Mouse (Mus musculus): Measurements from ENCODE around the gene Olfr493.

- TF ChIP-seq POLR2A (IDR thresholded peaks at IDR 0.05; ENCODE audit: borderline replicate concordance, extremely low read depth, insufficient read depth, insufficient read length, poor library complexity, severe bottlenecking) (no peak), CTCF (IDR thresholded peaks at IDR 0.05; ENCODE audit: borderline replicate concordance, extremely low read depth, insufficient read depth, insufficient read length) (no peak)
Measured at GRCm38 (mm10) chr7:108346879-108347278, at the start of gene Olfr493.
